Mouse (Mus musculus) kidney, postnatal 0 days (tissue): ENCODE results near the gene Agbl4. TPM values are rescaled to one million over a fixed set of nuclear protein-coding genes. Genes with fewer than 3 reads are reported as not detected.

Source experiments
- ATAC-seq: fragments of 200-750 bp; cut with Nextera tagmentation; replicated peaks from 2 replicates; pipeline ENCODE4 v1.8.0; 2017; ENCODE audit warnings: low read depth, moderate number of reproducible peaks, moderate TSS enrichment, moderate library complexity; ENCODE audit not compliant: low FRiP score
- DNase-seq: peaks from one replicate; pipeline ENCODE4 v3.0.0-alpha.2; 2016; ENCODE audit warnings: low spot score
- H3K27ac ChIP-seq: fragments of 300-500 bp; sonication (generic); 2 replicates; pipeline ENCODE4 v1.5.1; 2014; ENCODE audit warnings: mild to moderate bottlenecking
- H3K27me3 ChIP-seq: fragments of 300-500 bp; sonication (generic); 2 replicates; pipeline ENCODE4 v1.6.1; 2014; ENCODE audit warnings: low read length, mixed read lengths; ENCODE audit not compliant: insufficient read depth
- H3K36me3 ChIP-seq: fragments of 300-500 bp; sonication (generic); 2 replicates; pipeline ENCODE4 v1.6.1; 2014; ENCODE audit warnings: low read length, mixed read lengths; ENCODE audit not compliant: insufficient read depth
- H3K4me1 ChIP-seq: fragments of 300-500 bp; sonication (generic); replicated peaks from 2 replicates; pipeline ENCODE4 v1.6.1; 2014; ENCODE audit warnings: antibody characterized with exemption, low read length, mixed read lengths; ENCODE audit not compliant: insufficient read depth
- H3K4me2 ChIP-seq: fragments of 300-500 bp; sonication (generic); 2 replicates; pipeline ENCODE4 v1.6.1; 2014; ENCODE audit warnings: mild to moderate bottlenecking, low read length, moderate library complexity, mixed read lengths
- H3K4me3 ChIP-seq: fragments of 300-500 bp; sonication (generic); replicated peaks from 2 replicates; pipeline ENCODE4 v1.5.1; 2014; ENCODE audit warnings: low read depth, low read length
- H3K9ac ChIP-seq: fragments of 300-500 bp; sonication (generic); 2 replicates; pipeline ENCODE4 v1.6.1; 2014; ENCODE audit warnings: low read depth, low read length
- H3K9me3 ChIP-seq: fragments of 300-500 bp; sonication (generic); replicated peaks from 2 replicates; pipeline ENCODE4 v1.6.1; 2016; ENCODE audit warnings: low read length, inconsistent platforms, mixed read lengths
- CTCF ChIP-seq: IDR thresholded peaks from 2 replicates; pipeline ENCODE4 v1.5.1; 2016; ENCODE audit warnings: antibody characterized with exemption, low read depth, mild to moderate bottlenecking, moderate library complexity
- WGBS: fragments of 180-500 bp; shearing (Covaris S2); extraction: QIAGEN DNeasy Blood & Tissue Kit; methylation state at CpG from one replicate; pipeline ENCODE4 v1.1.7; 2014; 5-methylcytosine and 5-hydroxymethylcytosine counted together
- polyA plus RNA-seq: library from polyadenylated mRNA; unstranded; fragments of >200 nt; fragmentation: Nextera tagmentation; extraction: Ambion mirVana; gene quantifications from 2 replicates; pipeline ENCODE4 v1.2.1, GENCODE M21; 2015

Agbl4 gene
- polyA plus RNA-seq, 1 experiment from 2014 or later = 0.28 TPM

DNA sequence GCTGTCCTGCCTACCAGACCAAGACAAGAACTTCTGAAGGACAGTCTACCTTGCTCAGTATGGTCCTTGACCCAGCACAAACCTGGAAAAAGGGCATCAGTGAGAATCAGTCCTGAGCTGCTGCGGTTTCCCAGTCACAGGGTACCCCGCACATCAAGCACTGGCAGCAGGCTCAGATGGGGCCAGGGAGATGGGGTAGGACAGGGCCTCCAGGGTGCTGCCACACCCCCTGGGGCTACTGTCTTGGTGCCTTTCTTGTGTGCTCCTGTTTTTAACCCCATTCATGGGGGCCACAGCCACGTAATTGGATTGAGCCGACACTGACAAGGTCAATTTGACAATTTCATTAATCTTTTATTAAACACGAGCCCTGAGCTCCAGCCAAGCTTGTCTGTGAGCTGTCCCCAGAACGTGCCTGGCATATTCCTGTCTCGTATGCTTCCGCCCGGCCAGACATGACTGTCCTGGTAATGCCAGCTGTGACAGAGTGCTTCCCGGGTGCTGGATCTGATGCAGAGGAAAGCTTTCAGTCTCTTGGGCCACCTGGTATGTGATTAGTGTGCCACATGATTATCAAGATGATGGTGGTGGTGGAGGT lies 1078.0 kb downstream of the Agbl4 start:
- no peak overlapping the region for H3K27ac ChIP-seq
- TF ChIP-seq CTCF = no peak
- H3K4me3 ChIP-seq = no peak overlapping the region
- H3K4me1 ChIP-seq = no peaks in the 10 kb centered on the region
- no peaks in the 10 kb centered on the region for H3K27me3 ChIP-seq
- H3K9ac ChIP-seq = no peak overlapping the region
- DNase-seq = no peak
- no peaks in the 10 kb centered on the region for H3K36me3 ChIP-seq
- H3K4me2 ChIP-seq = no peak overlapping the region
- ATAC-seq = peak; percentile 61; the same call in 1 of the 2 replicates
- 60% methylated on average over 10 of the region's 10 CpGs for WGBS
- H3K9me3 ChIP-seq = no peaks in the 10 kb centered on the region

- ATAC-seq (no peak), DNase-seq (no peak)
- Histone ChIP-seq H3K27ac (no peak overlapping the region), H3K36me3 (no peaks in the 10 kb centered on the region), H3K9me3 (no peaks in the 10 kb centered on the region), H3K27me3 (no peaks in the 10 kb centered on the region), H3K4me2 (no peak overlapping the region), H3K4me1 (no peaks in the 10 kb centered on the region), H3K9ac (no peak overlapping the region), H3K4me3 (no peak overlapping the region)
- 61% methylated on average over 4 of the region's 4 CpGs for WGBS
- no peak; the same call in 1 of the 2 replicates for TF ChIP-seq CTCF
Observed at GRCm38 (mm10) chr4:111477507-111477906, 1080.0 kb downstream of the Agbl4 start.

DNA sequence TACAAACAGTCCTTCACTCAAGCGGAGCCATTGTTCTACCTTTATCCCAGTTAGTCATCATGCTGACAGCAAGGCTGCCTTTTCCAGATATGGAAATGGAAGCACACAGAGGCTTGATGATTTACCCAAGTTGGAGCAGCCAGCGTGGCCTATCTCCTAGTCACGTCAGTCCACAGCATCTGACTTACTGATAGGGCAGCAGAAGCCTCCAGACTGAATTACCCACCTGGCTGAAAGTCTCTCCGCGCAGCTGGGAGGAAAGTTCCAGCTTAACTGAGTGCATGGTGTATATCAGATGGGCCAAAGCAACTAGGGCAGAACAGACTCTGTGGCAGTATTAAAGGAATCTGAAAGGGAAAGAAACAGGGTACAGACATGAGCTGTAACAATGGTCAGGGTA lies 1086.0 kb downstream of the Agbl4 start:
- no peaks in the 10 kb centered on the region for H3K9me3 ChIP-seq
- DNase-seq (no peak), ATAC-seq (no peak; the same call in 1 of the 2 replicates)
- no peak overlapping the region for H3K27ac ChIP-seq
- no peak overlapping the region for H3K9ac ChIP-seq
- no peak for TF ChIP-seq CTCF
- H3K36me3 ChIP-seq = no peaks in the 10 kb centered on the region
- no peaks in the 10 kb centered on the region for H3K4me1 ChIP-seq
- H3K27me3 ChIP-seq = no peaks in the 10 kb centered on the region
- 85% methylated on average over 5 of the region's 5 CpGs for WGBS
- H3K4me2 ChIP-seq = no peak overlapping the region
- no peak overlapping the region for H3K4me3 ChIP-seq

GRCm38 (mm10) chr4:111485189-111485588 lies 1087.7 kb downstream of the Agbl4 start:
- Histone ChIP-seq H3K4me2 (no peak overlapping the region), H3K4me1 (no peaks in the 10 kb centered on the region), H3K36me3 (no peaks in the 10 kb centered on the region), H3K27me3 (no peaks in the 10 kb centered on the region), H3K27ac (no peak overlapping the region), H3K4me3 (no peak overlapping the region), H3K9me3 (no peaks in the 10 kb centered on the region), H3K9ac (no peak overlapping the region)
- no peak; the same call in 1 of the 2 replicates for ATAC-seq
- TF ChIP-seq CTCF = no peak
- WGBS = 54% methylated on average over 5 of the region's 5 CpGs
- peak; percentile 19 for DNase-seq

DNA sequence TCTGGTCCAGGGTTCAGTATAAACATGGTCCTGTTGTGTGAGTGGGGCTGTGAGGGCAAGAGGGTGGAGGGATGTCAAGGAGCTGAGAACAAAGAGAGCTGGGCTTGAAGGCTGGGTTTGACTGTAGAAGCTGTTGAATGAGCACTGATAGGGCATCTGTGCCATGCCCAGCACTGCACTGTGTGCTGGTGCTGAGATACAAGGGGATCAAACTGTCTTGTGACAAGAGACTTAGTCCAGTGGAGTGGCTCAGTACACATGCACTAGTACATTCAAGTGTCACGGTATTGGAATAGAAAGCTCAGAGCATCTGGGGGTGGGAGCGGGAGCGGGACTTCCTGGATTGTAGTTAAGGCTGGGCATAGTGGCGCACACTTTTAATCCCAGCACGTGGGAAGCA lies 1088.7 kb downstream of the Agbl4 start:
- Histone ChIP-seq H3K9ac (no peak overlapping the region), H3K4me3 (no peak overlapping the region), H3K4me2 (no peak overlapping the region), H3K9me3 (no peaks in the 10 kb centered on the region), H3K27me3 (no peaks in the 10 kb centered on the region), H3K4me1 (no peaks in the 10 kb centered on the region), H3K27ac (no peak overlapping the region), H3K36me3 (no peaks in the 10 kb centered on the region)
- DNase-seq (no peak), ATAC-seq (no peak)
- WGBS = 78% methylated on average over 5 of the region's 5 CpGs
- TF ChIP-seq CTCF = no peak

- WGBS = 73% methylated on average over 4 of the region's 4 CpGs
- no peak overlapping the region for H3K4me2 ChIP-seq
- ATAC-seq (no peak), DNase-seq (no peak)
- H3K9me3 ChIP-seq = no peaks in the 10 kb centered on the region
- H3K27ac ChIP-seq = no peak overlapping the region
- no peak overlapping the region for H3K9ac ChIP-seq
- no peaks in the 10 kb centered on the region for H3K36me3 ChIP-seq
- no peak overlapping the region for H3K4me3 ChIP-seq
- TF ChIP-seq CTCF = no peak
- H3K4me1 ChIP-seq = no peaks in the 10 kb centered on the region
- no peaks in the 10 kb centered on the region for H3K27me3 ChIP-seq
Observed at GRCm38 (mm10) chr4:111487233-111487843, 1089.9 kb downstream of the Agbl4 start.
